Mouse (Mus musculus) kidney, postnatal 25 days (tissue): ENCODE measurements at regions not wholly inside any gene's neighbourhood (a gene's known extent, or its start where the extent isn't known, plus 50 kb on each side); places are given as distances from the start of the nearest gene placed in this dataset.

Experiments used
- DNase-seq, 2 experiments: peaks; one replicate each; pipeline ENCODE4 v3.0.0; 2021; ENCODE audit warnings: mixed read lengths in 2 of 2

DNA sequence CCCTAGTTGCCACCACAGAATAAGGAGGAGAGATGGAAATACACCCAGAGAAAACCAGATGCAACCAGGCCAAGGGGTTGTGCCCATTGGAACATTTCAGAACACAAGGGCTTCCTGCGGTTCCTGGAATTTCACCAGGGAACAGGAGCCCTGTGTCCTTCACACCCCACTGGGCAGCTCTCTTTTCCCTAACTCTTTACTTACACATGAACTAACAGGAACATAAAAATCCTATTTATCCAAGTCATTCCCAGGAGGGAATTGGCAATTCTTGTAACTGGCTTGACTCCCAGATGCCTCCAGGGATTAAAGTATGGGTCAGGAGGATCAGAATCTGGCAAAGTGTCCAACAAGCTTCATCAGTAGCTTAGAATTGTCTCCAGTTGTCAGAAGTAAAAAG lies 62.2 kb upstream of the Glycam1 start:
- DNase-seq, result peak; percentile 70 to 88
